Mouse (Mus musculus) testis, postnatal 14 days (tissue): ENCODE data around the gene Sertad4.
A peak's percentile ranks its signal among the peaks of the same experiment; 100 is the strongest.

Experiments
- DNase-seq: peaks from one replicate; pipeline ENCODE4 v3.0.0; 2021; ENCODE audit warnings: low spot score

The Sertad4 gene

DNA sequence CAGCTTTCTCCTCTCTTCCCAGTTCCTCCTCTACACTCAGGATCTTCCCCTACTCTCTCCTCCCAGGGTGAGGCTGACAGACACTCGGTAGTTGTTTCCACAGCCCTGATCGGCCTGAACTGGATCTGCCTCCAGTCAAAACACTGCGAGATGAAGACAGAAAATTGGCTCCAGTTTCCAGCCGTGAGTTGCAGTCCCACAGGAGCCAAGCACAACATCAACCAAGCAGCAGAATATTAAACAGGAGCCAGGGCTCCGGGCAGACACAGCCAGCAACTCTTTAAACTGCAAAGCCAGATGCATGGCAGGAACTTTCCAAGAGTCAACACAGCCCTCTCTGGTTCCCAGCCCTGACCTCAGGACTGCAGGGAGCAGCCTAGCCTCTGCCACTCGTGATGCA lies 3.9 kb downstream of the Sertad4 start:
- DNase-seq: no peak

DNA sequence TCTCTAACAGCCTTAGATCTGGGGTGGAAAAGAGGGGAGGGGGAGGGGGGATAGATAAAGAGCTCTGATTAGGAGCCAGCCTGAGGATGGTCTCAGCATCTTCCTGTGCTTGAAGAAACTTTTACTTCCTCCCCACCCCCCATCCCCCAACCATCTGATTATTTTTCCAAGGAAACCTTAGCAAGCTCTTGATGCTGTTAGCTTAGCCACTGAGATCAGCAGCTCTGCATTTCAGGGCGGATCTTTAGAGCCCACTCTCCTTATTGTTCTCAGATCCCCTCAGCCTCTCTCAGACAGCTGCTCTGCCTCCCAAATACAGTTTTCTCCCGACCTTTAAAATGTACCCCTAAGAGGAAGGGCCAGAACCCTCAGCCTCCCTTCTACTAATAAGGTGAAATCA lies 4.4 kb downstream of the Sertad4 start:
- DNase-seq: no peak

DNA sequence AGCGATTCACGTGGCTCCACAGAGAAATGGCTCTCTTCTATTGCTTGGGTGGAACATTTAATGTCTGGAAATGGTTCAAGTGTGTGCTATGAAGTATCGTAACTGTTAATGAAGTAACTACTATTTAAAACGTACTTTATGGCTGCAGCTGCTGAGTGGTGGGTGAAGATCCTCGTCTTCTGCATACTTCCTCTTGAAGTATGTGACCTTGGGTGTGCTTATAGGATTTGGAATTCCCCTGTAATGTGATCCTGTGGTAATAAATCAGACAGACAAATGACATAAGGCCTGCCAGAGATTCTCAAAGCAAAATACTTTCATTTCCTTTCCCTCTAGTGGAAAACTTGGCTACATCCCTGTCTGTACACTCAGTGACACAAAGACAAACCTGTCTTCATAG lies 5.9 kb downstream of the Sertad4 start:
- no peak for DNase-seq

DNA sequence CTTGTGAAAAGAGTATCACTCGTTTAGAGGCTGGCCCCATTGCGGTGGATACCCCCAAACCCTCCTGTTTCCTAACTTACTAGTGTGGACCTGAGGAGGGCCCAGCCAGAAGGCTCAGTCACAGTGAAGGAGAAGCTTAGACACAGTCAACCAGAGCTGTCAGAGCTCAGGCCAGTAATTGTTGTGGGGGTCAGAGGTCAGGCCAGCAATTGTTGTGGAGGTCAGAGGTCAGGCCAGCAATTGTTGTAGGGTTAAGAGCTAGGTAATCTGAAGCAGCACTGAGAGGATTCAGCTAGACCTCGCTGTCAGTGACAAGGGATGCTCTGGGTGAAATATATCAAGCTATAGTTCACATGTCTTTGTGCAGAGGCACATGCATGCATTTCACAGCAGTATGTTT lies 8.3 kb downstream of the Sertad4 start:
- no peak for DNase-seq

DNA sequence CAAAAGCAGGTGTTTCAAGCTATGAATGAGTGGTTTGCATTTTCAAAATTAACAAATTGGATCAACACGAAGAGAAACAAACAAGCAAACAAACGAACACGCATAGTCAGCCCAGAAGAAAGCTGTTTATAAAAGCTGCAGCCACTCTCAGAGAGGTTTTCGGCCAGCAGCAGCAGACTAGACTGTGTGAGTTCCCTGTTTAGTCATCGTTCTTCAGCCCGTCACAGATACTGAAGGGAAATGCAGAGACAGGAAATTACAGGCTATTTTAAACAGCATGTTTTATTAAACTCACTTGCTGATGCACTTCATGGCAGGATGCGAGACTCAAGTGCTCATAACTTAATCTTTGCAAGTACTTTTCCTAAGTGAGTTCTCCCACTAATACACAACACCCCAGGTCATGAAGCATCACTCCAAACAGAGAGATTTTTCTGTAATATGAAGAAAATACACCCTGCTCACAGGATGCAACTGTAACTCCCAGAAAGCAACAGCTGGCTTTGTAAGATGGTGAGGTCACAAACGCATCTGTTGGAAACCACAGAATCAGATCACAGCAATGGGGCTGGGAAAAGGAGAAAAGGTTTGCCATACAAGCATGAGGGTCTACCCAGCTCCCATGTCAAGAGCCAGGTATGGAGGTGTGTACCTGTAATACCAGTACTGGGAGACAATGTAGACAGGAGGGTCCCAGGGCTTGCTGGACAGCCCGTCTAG lies 14.3 kb downstream of the Sertad4 start:
- no peak for DNase-seq

DNA sequence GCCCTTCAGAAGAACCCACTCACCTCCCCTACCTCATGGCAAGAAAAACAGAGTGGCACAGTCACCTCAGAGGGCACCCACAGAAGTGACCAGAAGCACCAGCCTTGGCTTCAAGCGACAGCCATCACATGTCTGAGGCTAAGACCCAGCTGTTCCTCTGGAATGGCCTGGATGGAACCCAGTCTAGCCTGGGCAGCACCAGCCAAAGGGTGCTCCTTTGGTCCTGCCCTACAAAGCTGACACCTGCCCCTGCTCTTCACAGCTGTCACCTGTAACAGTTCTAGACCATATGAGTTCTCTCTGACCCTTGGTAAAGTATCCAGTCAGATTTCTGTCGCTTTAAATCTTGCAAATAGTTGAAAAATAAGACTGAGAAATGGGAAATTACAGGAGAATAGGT lies 14.9 kb downstream of the Sertad4 start:
- no peak for DNase-seq

DNA sequence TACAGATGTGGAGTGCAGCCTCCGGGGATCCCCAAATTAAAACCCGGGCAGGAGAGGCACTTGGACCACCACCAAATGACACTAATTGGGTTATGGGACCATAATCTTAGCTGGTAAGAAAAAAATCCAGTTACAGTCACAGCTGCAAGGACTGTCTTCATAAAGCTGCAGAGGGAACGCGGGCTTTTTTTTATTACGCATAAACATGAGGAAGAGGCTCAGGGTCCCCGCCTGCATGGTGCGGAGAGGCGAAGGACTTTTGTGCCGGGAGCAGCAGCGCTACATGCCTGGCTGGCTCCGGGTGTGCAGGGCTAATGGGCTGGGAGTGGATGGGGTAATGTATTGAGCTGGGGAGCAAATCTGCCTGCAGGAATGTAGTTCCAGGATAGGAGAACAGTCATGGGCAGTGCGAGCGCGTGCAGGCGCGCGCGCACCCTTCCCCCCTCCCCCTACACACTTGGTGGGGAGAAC lies 20.3 kb downstream of the Sertad4 start:
- DNase-seq: peak; percentile 23

DNA sequence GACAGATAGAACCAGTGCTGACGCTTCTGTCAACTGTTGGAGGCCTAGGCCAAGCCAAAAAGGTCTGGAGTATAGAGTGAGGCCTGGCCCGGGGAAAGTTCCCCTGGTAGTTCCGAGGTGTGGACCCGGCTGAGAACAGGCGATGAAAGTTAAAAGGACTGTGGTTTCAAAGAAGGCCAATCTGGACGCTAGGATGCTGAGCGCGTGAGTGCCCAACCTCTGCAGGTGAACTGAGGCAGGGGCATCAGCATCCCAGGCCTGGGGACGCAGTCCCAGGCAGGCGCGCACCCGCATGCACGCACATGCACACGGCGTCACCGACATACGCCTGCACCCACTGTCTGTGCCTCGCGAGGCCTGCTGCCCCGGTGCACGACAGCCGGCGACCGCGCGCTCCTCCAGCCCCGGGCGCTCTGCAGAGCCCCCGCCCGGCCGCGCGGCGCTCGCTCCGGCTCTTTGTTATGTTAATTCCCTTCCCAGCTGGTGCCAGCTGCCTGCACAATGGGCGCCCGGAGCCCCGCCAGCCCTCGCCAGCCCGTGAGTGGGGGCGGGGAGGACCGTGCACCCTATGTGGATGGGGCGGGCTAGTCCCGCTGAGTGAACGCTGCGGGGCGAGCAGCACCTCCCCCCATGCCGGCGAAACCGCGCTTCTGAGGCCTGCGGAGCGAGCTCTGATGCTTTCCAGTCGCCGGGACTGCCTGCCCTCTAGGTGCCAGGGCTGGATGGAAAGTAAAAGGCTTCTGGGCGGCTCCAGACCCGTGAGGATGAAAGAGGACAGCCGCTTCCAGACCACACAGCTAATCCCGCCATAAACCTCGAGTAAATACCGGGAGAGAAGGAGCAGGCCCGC lies 21.0 kb downstream of the Sertad4 start:
- peak; percentile 69 for DNase-seq

DNA sequence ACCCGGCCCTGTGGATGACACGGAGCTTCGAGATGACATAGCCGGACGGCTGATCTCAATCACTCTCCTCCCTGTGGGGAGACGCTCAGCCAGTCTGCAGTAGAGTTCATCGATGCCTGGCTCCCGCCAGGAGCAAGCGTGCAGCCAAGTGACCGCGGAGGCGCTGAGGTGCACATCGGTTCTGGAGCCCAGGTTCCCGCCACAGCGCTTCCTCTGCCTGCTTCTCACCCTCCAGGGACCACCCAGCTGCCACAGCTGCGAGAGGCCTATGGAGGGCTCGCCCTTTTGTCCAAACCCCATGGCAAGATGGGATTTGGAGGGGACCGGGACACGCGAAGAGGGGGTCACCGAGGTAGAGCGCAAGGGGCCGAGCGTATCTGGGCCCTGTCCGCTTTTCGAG lies 22.0 kb downstream of the Sertad4 start:
- DNase-seq: peak; percentile 14

DNA sequence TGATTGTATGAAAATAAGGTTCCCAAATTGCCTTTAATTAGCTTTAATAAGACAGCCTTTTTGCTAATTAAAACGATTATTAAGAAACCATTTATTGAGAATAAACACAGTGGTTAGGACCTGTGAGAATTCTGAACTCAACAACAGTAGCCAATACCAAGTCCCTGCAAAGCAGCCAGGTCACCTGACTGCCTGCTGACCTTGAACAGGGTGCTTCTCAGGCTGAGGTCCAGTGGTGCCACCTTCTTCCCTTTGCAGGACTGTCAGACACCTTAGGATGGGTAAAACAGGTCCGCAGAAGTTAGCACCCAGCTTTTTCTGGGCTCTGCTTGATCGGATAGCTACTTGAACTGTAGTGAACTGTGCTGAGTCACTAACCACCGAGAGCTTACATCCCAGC lies 22.5 kb downstream of the Sertad4 start:
- peak; percentile 13 for DNase-seq

DNA sequence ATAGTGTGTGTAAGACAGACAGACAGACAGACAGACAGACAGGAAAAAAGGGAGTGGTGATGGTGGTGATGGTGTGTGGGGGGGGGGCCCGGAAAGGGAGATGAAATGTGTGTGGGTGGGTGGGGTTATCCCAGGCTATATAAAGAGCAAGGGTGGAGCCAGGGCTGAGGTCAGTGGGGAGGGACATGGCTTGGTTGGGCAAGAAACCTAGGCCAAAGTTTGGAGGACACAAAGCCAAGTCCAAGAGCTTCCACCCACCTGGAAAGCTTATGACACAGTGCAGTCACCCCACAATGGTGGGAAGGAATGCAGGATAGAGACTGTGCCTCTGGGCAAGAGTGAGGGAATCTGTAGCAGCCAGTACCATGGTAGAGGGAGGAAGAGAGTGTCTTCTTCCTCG lies 23.2 kb downstream of the Sertad4 start:
- no peak for DNase-seq

DNA sequence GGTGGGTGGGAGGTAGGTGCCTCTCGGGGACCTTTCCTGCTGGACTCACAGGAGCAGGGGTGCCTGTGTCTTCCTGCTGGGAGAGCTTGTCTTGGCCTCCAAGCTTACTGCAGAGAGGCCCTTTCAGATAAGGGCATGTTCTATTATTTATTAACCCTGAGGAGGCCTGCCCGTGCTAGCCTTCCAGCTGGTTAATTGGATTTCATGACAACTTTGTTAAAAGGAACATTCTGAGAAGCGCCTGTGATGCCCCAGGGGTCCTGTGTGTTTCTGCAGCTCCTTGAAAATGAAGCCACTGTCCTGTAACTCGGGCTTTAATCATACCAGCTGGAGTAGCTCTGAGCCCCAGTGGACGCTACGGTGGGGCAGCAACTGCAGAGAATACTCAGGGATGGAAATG lies 25.1 kb downstream of the Sertad4 start:
- no peak for DNase-seq

DNA sequence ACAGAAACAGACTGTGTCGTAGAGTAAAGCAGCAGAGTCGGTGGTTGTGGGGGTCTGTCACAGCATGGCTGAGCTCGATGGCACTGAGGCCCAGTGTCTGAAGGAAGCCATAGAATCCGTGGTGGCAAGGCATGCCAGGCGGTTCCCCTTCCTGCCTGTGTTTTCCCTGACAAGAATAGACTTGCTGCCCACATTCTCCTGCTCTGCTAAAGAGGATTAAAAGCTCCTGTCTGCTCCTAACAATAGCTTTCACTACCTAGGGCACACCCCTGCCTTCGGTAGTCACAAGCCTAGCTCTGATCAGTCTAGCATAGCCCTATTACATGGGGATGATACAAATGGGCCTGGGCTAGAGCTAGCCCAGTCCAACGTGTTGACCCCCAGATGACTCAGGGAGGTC lies 26.6 kb downstream of the Sertad4 start:
- no peak for DNase-seq

DNA sequence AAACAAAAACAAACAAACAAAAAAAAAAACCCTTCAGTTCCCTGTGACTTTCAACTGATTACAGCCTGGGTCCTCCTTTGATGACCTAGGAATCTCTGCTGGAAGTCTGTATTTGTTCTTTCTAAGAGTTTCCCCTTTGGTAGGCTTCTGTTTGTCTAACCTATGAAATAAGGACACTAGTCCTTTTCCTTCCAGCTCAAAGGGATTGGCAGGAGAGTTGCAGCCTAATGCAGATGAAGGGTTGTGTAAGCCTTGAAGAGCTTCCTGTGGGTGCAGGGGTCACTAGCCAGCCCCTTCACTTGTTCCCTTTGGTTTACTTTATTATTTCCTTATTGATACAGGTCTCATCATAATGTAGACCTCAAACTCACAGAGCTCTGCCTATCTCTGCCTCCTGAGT lies 27.6 kb downstream of the Sertad4 start:
- no peak for DNase-seq

DNA sequence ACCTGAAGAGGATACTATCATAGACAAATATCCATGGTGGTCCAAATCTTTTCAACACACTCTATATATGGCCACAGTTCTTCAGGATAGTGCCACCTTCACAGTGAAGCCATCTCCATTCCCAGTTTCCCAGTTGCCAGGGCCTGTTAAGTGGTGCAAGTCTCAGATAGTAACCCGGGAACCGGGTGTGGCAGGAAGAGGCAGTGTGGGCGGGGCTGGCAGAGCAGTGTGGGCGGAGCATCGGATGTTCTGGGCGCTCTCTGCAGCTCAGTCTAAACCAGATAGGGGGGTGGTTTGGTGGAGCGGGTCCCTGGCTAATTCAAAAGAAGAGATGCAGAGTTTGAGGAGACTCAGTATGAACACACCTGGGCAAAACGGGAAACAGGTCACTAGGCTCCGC lies 29.8 kb downstream of the Sertad4 start:
- no peak for DNase-seq

DNA sequence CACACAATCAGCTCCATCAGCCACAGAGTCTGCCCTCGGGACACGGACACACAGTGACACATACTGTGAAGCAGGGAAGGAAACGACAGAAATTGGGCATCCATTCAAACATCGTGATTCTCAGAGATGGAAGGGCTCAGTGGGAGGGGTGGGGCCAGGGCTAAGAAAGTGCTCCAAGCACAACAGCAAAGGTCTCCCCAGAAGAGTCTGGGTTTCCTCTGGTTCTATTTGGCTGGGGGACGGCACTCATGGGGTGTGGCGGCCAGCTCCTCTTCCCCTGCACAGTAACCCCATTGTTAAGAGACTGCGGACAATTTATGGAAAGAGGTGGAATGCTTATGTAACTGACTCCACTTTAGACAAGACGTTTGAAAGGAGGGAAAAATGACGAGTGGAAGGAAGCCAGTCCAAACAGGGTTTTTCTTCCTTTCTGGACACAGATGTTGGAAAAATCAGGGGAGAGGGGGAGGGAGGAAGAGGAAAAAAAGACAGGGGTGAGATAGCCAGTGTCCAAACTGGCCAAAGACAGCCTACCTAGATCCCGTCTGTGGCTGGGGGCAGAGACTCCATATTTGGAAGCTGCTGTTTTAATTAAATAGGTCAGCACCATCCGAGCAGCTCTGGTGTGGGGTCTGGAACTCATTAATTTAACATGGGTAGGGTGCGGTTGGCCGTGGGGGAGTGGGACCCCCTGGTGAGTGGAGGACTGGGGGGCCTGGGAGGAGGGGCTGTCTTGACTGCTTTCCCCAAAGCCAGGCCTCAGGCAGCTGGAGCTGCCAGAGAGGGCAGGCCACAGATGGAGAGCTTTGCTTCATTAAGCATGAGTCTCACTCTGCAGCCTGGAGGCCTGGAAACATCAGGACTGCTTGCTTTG lies 32.7 kb downstream of the Sertad4 start:
- no peak for DNase-seq

DNA sequence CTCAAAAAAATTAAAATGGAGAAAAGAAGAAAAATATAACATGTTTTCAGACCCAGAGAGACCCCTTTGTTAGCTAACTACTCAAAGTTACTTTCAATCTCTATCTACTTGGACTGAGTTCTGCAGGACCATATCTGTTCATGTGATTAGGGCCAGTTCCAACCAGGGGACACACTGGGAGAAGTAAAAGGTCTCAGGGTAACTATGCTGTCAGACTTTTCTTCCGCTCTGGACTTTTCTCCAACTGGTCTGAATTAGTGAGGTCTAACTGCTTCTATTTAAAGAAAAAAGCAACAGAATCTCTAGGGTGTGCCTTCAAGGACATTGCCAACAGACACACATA lies 33.3 kb downstream of the Sertad4 start:
- no peak for DNase-seq

DNA sequence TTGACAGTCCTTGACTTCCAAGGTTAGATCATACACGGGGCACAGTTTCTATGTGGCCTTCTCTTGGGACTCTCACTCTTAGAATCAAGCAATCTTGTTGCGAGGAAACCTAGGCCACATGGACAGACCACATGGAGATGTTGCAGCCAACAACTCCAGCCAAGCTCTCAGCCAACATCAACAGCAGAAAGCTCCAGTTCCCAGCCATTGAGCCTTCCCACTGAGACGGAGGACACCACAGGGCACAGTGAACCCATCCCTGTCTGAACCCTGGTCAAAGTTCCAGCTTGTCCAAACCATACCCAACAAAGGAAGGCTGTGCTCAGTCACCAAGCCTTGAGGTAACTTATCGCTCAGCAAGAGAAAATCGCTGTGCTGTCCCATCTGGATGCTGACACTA lies 37.2 kb downstream of the Sertad4 start:
- no peak for DNase-seq

DNA sequence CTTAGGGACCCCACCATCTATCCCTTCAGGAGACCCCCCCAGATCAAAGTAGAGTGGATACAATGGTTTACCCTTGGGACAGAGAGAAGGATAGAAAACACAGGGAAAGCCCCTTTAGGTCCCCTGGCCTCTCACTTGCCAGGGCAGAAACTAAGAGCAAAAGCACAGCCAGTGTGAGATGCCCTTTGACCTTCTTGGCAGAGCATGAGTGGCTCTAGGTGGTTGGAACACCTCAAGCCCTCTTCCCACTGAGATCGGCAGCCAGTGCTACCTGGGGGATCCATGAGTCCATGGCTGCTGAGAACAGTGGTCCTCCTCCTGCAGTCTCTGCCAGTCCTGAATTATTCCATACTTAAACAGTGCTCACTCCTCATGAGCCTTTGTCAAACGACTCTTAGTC lies 39.8 kb downstream of the Sertad4 start:
- no peak for DNase-seq

DNA sequence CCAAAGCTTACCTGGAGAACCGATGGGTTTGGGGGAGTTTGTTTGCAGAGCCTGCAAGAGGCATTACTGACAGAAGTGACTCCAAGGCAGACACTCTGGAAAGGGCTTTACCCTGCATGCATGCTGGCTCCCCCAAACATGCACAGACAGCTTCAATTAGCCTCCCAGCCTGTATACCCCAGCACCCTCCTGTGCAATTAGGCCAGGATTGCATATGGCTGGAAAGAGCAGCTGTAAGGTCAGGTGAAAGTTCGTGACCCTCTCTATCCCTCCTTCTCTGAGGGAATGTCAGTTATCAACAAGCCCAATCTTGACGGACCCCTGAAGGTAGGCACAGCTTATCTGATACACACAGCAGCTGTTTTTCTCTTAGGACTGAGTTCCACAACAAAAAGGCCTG lies 40.9 kb downstream of the Sertad4 start:
- DNase-seq: no peak

DNA sequence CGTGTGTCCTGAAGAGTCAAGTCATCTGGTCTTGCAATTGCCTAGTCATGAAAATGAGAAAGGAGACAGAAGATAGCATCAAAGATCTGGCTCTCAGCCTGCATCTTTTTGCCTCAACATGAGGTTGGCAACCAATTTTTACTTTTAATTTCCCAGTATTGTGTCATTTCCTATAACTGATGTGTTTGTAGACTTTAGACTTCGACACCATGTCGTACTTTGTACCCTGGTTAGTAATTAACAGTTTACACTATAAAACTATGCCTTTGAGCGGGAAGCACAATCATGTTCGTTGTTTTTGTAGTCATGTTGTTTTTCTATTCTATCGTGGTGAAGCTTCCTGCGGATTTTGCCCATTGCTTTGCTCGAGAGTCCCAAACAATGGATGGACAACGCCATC lies 42.8 kb downstream of the Sertad4 start:
- DNase-seq: no peak

DNA sequence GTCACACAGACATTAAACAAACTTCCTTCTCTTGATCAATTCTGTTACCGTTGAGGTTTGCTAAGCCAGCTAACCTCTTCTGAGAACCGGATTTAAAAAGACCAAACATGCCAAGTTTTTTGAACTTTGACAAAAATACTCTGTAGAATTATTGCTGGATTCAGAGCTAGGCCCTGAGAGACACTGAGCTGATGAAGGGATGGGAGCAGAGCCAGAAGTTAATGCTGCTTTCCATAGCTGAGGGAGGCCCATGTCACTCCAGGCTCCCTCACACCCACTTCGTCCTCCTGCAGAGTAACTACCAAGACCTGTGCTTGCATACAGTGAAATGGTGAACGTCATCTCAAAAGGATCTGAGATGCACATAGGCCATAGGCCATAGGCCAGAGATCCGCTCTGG lies 43.3 kb downstream of the Sertad4 start:
- no peak for DNase-seq
